Mouse (Mus musculus) hindbrain, embryonic 13.5 days (tissue): ENCODE measurements at regions not wholly inside any gene's neighbourhood (a gene's known extent, or its start where the extent isn't known, plus 50 kb on each side); places are given as distances from the start of the nearest gene placed in this dataset.

Experiments
- ATAC-seq: fragments of 200-750 bp; cut with Nextera tagmentation; 2 replicates; pipeline ENCODE4 v1.8.0; 2017; ENCODE audit warnings: moderate TSS enrichment; ENCODE audit not compliant: low FRiP score
- H3K27ac ChIP-seq: fragments of 300-500 bp; sonication (generic); 2 replicates; pipeline ENCODE4 v1.5.1; 2015; ENCODE audit warnings: inconsistent platforms, mild to moderate bottlenecking, moderate library complexity
- H3K27me3 ChIP-seq: fragments of 300-500 bp; sonication (generic); 2 replicates; pipeline ENCODE4 v1.6.1; 2015; ENCODE audit warnings: mild to moderate bottlenecking, inconsistent platforms
- H3K36me3 ChIP-seq: fragments of 300-500 bp; sonication (generic); 2 replicates; pipeline ENCODE4 v1.6.1; 2015; ENCODE audit warnings: mild to moderate bottlenecking, inconsistent platforms
- H3K4me1 ChIP-seq: fragments of 300-500 bp; sonication (generic); replicated peaks from 2 replicates; pipeline ENCODE4 v1.6.1; 2015; ENCODE audit warnings: inconsistent platforms
- H3K4me2 ChIP-seq: fragments of 300-500 bp; sonication (generic); 2 replicates; pipeline ENCODE4 v1.6.1; 2015; ENCODE audit warnings: inconsistent platforms, mild to moderate bottlenecking, moderate library complexity
- H3K4me3 ChIP-seq: fragments of 300-500 bp; sonication (generic); 2 replicates; pipeline ENCODE4 v1.5.1; 2015; ENCODE audit warnings: mild to moderate bottlenecking, inconsistent platforms
- H3K9ac ChIP-seq: fragments of 300-500 bp; sonication (generic); 2 replicates; pipeline ENCODE4 v1.6.1; 2015; ENCODE audit warnings: mild to moderate bottlenecking, inconsistent platforms
- H3K9me3 ChIP-seq: fragments of 300-500 bp; sonication (generic); 2 replicates; pipeline ENCODE4 v1.6.1; 2016; ENCODE audit warnings: inconsistent platforms
- WGBS: fragments of 180-500 bp; shearing (Covaris S2); methylation state at CpG from one replicate; pipeline ENCODE4 v1.1.7; 2015; 5-methylcytosine and 5-hydroxymethylcytosine counted together

DNA sequence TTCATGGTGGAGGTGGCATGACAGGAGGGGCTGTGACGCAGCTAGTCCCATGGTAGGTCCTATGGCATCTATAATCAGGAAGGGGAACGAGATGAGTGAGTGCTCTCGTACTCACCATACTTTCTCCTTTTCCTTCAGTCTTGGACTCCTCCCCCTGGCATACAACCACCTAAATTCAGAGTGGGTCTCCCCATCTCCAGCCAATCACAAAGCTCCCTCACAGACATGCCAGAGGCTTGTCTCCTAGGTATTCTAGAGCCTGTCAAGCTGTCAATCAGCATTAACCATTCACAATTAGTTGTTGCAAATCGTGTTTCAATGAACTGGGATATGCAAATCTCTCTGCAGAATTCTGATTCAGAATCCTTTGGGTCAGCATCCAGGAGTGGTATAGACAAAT, 206.7 kb downstream of the Hlx start:
- WGBS, result 71% methylated on average over 4 of the region's 4 CpGs
- Histone ChIP-seq H3K27me3 (no peaks in the 10 kb centered on the region), H3K4me2 (no peak overlapping the region), H3K9ac (no peak overlapping the region), H3K4me1 (no peaks in the 10 kb centered on the region), H3K4me3 (no peak overlapping the region), H3K9me3 (no peaks in the 10 kb centered on the region), H3K27ac (no peak overlapping the region), H3K36me3 (no peaks in the 10 kb centered on the region)
- ATAC-seq, result no peak

DNA sequence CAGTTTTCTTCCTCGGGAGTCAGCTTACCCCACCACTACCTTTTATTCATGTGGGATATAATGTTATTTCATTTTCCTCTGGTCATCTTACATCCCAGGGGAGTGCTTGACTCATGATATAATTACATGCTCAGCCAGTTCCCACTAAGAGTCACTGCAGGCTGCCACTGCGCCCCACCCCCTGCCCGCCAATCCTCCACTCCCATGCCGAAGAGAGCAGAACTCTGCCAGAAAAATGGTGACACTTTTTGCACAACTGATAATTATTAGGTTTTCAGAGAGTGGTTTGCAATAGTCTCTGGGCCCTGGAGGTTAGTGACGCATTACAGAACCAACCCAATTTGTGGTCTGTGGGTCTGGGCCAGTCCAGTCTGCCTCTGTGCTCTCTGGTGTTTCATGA, 212.9 kb downstream of the Hlx start:
- no peaks in the 10 kb centered on the region for H3K27me3 ChIP-seq
- 0 out of 2 replicates have a peak, but pooled peaks cover 5% of the 10 kb centered on the region for H3K4me1 ChIP-seq
- H3K4me2 ChIP-seq, result no peak overlapping the region
- no peak overlapping the region for H3K9ac ChIP-seq
- H3K36me3 ChIP-seq, result no peaks in the 10 kb centered on the region
- WGBS, result 67% methylated on average over 5 of the region's 5 CpGs
- no peaks in the 10 kb centered on the region for H3K9me3 ChIP-seq
- no peak for ATAC-seq
- H3K4me3 ChIP-seq, result no peak overlapping the region
- H3K27ac ChIP-seq, result no peak overlapping the region

DNA sequence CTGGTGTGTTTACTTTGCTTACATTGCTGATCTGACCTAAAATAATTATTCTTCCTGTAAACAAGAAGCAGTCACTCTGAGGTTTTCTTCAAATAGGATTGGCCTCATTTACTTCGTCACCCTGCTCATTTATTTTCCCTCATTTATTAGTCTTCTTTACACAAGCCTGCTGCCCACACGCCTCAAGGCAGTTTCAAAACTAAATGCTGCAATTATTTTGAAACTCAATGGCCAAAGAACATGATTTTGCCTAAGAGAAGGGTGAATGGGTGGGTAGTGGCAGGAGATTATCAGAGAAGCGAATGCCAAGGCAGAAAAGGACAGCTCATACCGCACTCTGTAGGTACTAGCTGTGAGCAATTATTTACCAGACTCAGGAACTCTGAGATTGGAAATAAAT, 227.8 kb downstream of the Hlx start:
- Histone ChIP-seq H3K36me3 (no peaks in the 10 kb centered on the region), H3K4me1 (no peaks in the 10 kb centered on the region), H3K4me2 (no peak overlapping the region), H3K27ac (no peak overlapping the region), H3K9me3 (peaks cover 3% of the 10 kb centered on the region; the same call in 1 of the 2 replicates), H3K9ac (no peak overlapping the region), H3K4me3 (no peak overlapping the region), H3K27me3 (no peaks in the 10 kb centered on the region)
- WGBS, result 75% methylated on average over 4 of the region's 4 CpGs
- ATAC-seq, result no peak

DNA sequence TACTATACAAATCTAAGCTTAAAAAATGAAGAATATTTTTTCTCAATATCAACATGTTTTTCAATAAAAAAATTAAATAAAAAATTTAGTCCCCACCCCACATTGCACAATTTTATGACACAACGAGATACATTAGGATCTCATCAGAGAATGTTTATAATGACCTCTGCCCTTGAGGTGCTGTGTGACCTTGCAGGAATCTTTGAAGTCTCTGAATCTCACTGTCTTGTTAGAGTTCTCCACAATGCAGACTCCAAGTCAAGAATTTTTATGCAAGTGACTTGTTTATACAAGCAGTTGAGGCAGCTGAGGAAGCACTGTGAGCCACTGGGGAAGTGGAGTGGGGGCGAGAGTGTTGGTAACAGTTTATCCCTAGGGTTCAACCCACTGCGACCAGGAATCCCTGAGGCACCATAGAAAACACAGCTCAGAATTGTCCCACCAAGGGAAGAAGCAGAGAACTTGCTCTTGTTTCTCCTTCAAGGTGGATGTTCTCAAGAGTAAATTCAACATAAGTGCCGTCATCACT, 228.5 kb downstream of the Hlx start:
- no peaks in the 10 kb centered on the region for H3K27me3 ChIP-seq
- 93% methylated on average over 4 of the region's 4 CpGs for WGBS
- no peak overlapping the region for H3K4me3 ChIP-seq
- no peaks in the 10 kb centered on the region for H3K36me3 ChIP-seq
- ATAC-seq, result no peak
- no peak overlapping the region for H3K9ac ChIP-seq
- H3K9me3 ChIP-seq, result peaks cover 3% of the 10 kb centered on the region; the same call in 1 of the 2 replicates
- no peak overlapping the region for H3K4me2 ChIP-seq
- no peak overlapping the region for H3K27ac ChIP-seq
- no peaks in the 10 kb centered on the region for H3K4me1 ChIP-seq

DNA sequence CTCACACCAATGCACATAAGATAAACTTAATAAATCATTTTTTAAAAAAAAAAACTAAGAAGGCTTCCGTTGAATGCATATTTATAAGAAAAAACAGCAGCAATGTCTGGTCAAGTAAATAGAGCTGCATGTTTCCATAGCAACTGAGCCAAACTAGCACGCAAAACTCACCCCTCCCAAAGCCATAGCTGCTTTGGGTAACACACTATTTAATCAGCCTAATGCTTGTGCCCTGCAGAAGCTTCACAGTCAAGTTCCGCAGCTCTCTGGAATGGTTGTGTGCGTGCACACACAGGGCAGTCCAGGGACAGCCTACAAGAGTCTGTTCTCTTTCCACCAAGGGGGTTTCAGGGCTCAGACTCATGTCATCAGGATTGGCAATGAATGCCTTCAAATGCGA, 231.7 kb downstream of the Hlx start:
- no peak overlapping the region for H3K9ac ChIP-seq
- H3K4me1 ChIP-seq, result no peaks in the 10 kb centered on the region
- H3K4me3 ChIP-seq, result no peak overlapping the region
- H3K27ac ChIP-seq, result no peak overlapping the region
- no peak for ATAC-seq
- no peaks in the 10 kb centered on the region for H3K36me3 ChIP-seq
- no peak overlapping the region for H3K4me2 ChIP-seq
- WGBS, result 72% methylated on average over 5 of the region's 5 CpGs
- H3K9me3 ChIP-seq, result peaks cover 3% of the 10 kb centered on the region; the same call in 1 of the 2 replicates
- H3K27me3 ChIP-seq, result no peaks in the 10 kb centered on the region

DNA sequence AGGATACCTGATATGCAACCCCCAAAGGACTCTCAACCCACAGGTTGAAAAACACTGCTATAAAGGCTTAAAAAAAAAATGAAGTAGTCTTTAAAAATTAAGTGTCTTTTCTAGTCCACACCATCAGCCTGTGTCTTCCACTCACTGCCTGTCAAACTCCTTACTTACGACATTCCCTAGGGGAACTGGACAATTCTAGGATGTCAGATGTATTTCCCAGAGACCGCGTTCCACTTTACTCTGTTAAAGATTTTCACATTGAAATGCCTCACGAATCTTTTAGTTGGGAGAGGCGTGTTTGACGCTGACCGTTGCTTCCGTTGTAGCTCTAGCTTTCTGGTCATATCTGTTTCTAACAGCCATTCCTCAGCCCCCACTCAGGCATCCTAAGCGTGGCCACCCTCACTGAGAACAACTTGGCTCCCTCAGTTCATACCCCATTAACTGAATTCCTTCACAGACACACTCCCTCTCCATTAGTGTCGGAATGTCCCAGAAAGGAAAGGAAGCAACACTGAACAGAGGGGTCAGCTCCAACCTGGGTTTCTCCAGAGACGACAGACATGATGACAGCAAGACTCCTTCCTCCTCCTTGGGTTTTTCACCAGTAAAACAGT, 233.4 kb downstream of the Hlx start:
- Histone ChIP-seq H3K27me3 (no peaks in the 10 kb centered on the region), H3K9me3 (peaks cover 3% of the 10 kb centered on the region; the same call in 1 of the 2 replicates), H3K4me2 (no peak overlapping the region), H3K36me3 (no peaks in the 10 kb centered on the region), H3K4me3 (no peak overlapping the region), H3K4me1 (no peaks in the 10 kb centered on the region), H3K27ac (no peak overlapping the region), H3K9ac (no peak overlapping the region)
- no peak for ATAC-seq
- 81% methylated on average over 11 of the region's 11 CpGs for WGBS

DNA sequence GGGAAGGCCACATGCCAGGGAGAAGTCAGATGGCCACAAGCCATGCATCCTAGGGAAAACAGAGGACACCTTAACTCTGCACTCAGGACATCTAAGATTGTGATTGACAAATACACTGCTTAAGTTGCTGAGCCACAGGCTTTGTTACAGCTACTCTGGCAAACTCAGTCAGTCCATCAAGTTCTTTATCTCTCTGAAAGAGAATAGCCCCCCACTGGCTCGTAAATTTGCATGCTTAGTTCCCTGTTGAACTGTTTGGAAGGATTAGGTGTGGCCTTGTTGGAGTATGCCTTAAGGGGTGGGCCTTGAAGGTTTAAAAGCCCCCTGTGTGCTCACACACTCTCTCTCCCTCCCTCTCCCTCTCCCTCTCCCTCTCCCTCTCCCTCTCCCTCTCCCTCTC, 235.4 kb downstream of the Hlx start:
- no peaks in the 10 kb centered on the region for H3K4me1 ChIP-seq
- ATAC-seq, result no peak
- H3K27me3 ChIP-seq, result no peaks in the 10 kb centered on the region
- no peaks in the 10 kb centered on the region for H3K36me3 ChIP-seq
- H3K4me2 ChIP-seq, result no peak overlapping the region
- no peak overlapping the region for H3K4me3 ChIP-seq
- H3K9ac ChIP-seq, result no peak overlapping the region
- no peaks in the 10 kb centered on the region for H3K9me3 ChIP-seq
- WGBS, result 33% methylated on average over 1 of the region's 1 CpGs
- H3K27ac ChIP-seq, result no peak overlapping the region

DNA sequence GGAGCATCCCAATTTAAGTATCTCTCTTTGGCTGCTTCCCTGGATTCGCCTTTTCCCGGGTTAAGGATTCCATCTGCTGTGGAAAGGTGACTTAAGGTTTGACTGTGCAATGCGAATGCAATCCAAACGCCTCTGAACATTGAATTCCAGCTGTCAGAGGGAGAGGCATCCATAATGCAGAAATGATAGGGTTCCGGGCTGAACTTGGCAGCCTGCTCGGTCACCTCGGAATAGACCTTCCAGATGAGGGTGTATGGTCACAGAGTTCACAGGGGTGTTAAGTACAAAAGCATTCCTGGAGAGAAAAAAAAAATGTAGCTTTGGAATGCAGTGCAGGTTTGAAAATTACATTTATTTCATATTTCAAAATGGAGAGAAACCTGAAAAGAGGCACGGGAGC, 238.6 kb downstream of the Hlx start:
- Histone ChIP-seq H3K4me3 (no peak overlapping the region), H3K4me1 (no peaks in the 10 kb centered on the region), H3K4me2 (no peak overlapping the region), H3K36me3 (no peaks in the 10 kb centered on the region), H3K9me3 (no peaks in the 10 kb centered on the region), H3K9ac (no peak overlapping the region), H3K27ac (no peak overlapping the region), H3K27me3 (no peaks in the 10 kb centered on the region)
- 88% methylated on average over 8 of the region's 8 CpGs for WGBS
- ATAC-seq, result no peak

DNA sequence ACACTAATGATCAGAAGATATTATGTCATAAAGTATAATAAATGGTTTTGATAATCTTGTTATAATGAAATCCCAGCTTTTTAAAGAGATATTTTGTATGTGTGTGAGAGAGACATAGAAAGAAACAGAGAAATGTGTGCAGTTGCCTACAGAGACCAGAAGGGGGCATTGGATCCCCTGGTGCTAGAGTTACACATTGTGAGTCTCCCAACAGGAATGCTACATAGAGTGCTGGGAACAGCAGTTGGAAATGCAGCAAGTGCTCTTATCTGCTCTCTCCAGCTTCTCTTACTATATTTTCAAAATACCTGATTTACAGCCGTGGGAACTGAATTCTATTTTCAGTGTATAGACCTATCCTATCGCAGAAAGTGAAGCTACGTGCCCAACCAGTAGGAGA, 240.3 kb downstream of the Hlx start:
- Histone ChIP-seq H3K27me3 (no peaks in the 10 kb centered on the region), H3K36me3 (no peaks in the 10 kb centered on the region), H3K4me1 (0 out of 2 replicates have a peak, but pooled peaks cover 4% of the 10 kb centered on the region), H3K4me3 (no peak overlapping the region), H3K27ac (no peak overlapping the region), H3K4me2 (no peak overlapping the region), H3K9ac (no peak overlapping the region), H3K9me3 (no peaks in the 10 kb centered on the region)
- ATAC-seq, result no peak
- 94% methylated on average over 3 of the region's 3 CpGs for WGBS

DNA sequence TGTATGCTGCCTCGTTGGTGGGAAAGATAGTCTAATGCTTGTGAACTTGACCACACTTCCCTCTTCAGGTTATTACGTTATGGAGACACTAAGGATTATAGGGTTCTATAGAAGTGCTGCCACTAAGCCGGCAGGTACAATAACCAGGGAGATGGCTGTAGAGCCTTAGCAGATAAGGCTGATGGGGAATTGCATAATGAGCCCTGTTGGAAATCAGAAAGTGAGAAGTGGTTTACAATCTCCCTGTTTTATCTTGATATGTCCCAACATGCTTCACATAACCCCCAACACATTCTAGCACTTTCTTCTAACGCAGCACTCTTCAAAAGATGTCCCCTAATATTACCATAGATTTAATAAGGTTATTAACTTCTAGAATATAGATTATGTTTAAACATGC, 241.2 kb downstream of the Hlx start:
- 81% methylated on average over 4 of the region's 4 CpGs for WGBS
- H3K9ac ChIP-seq, result no peak overlapping the region
- H3K4me3 ChIP-seq, result no peak overlapping the region
- ATAC-seq, result no peak
- H3K27ac ChIP-seq, result no peak overlapping the region
- no peak overlapping the region for H3K4me2 ChIP-seq
- 0 out of 2 replicates have a peak, but pooled peaks cover 4% of the 10 kb centered on the region for H3K4me1 ChIP-seq
- no peaks in the 10 kb centered on the region for H3K9me3 ChIP-seq
- no peaks in the 10 kb centered on the region for H3K27me3 ChIP-seq
- no peaks in the 10 kb centered on the region for H3K36me3 ChIP-seq

DNA sequence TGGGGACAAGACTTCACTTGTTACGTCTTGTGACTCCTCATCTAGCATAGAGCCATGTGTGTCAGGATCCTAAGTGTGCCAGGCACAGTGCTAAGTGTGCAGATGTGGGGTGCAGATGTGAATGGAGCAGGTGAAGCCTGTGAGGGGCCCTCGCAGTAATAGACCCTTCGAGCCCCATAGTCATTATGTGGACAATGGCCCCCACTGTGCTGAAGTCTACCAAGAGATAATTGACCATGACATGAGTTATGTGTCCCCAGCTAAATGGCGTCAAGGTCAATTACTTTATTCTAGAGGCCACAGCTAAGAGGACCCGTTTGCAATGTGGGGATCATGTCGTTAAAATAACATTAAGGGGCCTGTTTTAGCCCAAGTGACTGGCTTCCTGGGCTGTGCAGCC, 245.0 kb downstream of the Hlx start:
- no peak for ATAC-seq
- WGBS, result 31% methylated on average over 6 of the region's 6 CpGs
- H3K4me2 ChIP-seq, result no peak overlapping the region
- H3K36me3 ChIP-seq, result no peaks in the 10 kb centered on the region
- H3K9me3 ChIP-seq, result no peaks in the 10 kb centered on the region
- H3K9ac ChIP-seq, result no peak overlapping the region
- no peaks in the 10 kb centered on the region for H3K27me3 ChIP-seq
- H3K4me1 ChIP-seq, result 0 out of 2 replicates have a peak, but pooled peaks cover 4% of the 10 kb centered on the region
- H3K4me3 ChIP-seq, result no peak overlapping the region
- H3K27ac ChIP-seq, result no peak overlapping the region

DNA sequence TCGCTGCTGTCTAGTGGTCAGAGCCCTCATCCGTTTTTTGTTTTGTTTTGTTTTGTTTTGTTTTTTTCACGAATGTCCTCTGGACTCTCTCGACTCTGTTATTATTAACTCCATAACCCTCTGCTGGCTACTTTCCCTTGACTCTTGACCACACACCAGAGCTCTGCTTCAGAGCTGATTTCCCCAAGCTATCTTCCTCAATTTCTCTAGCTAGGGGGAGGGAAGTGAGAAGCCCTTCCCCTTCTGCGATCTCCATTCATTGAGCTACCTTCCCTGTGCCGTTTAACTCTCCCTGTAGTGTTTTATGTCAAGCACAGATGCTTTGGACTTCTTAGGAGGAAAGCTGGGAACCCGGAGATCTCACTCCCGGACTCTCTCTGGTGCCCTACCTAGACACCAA, 247.6 kb downstream of the Hlx start:
- H3K9me3 ChIP-seq, result no peaks in the 10 kb centered on the region
- H3K36me3 ChIP-seq, result no peaks in the 10 kb centered on the region
- WGBS, result 81% methylated on average over 8 of the region's 8 CpGs
- no peak overlapping the region for H3K4me2 ChIP-seq
- ATAC-seq, result no peak
- H3K27ac ChIP-seq, result no peak overlapping the region
- H3K9ac ChIP-seq, result no peak overlapping the region
- H3K4me3 ChIP-seq, result no peak overlapping the region
- H3K27me3 ChIP-seq, result no peaks in the 10 kb centered on the region
- 0 out of 2 replicates have a peak, but pooled peaks cover 4% of the 10 kb centered on the region for H3K4me1 ChIP-seq

DNA sequence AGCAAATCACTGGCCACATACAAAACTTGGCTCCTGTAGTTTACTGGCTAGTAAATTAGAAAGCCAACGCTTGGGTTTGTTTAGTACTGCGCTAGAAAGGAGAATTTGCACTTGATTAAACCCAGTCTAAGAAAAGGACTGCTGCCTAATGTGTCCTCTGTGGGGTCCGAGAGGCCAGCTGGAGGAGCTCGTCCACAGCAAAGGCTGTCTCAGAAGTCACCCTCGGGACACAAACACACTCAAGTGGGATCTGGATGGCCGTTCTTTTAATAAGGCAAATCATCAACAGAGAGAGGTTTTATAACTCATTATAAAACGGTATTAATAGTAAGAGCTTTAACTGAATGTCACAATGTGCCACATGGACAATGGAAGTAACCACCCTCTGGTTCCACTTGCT, 249.0 kb downstream of the Hlx start:
- no peak overlapping the region for H3K27ac ChIP-seq
- H3K4me3 ChIP-seq, result no peak overlapping the region
- H3K4me2 ChIP-seq, result no peak overlapping the region
- H3K4me1 ChIP-seq, result 0 out of 2 replicates have a peak, but pooled peaks cover 4% of the 10 kb centered on the region
- 69% methylated on average over 7 of the region's 7 CpGs for WGBS
- no peak overlapping the region for H3K9ac ChIP-seq
- H3K27me3 ChIP-seq, result no peaks in the 10 kb centered on the region
- H3K36me3 ChIP-seq, result no peaks in the 10 kb centered on the region
- ATAC-seq, result no peak
- no peaks in the 10 kb centered on the region for H3K9me3 ChIP-seq
